1 mouse cellular context compared by ENCODE assay signal in the genomic region with DNA sequence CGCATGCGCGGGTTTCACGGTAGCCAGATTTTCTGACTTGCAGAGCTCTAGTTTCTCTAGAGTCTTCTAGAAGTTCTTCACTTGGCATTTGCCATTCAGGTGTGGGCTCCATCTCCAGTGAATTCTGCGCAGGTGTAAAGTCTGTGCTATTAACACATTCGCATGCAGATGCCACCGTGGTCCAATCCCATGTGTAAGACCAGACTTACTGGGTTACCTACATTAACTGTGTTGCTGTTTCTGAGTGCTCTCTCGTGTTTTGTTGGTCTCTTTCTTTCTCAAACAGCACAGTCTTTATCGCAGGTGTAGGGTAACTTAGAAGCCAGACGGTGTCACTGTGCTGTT.
TF ChIP-seq lines count a peak whose summit lies in the region.

No protein-coding gene starts in this region.

TF ChIP-seq in CH12.LX, 34 proteins besides CTCF, POLR2A, EP300 and RAD21:
- TF ChIP-seq NELFE (IDR thresholded peaks at IDR 0.05; ENCODE audit: low read depth, low read length) (0 out of 2 replicates have a peak, but pooled peaks have one; percentile 72), MXI1 (IDR thresholded peaks at IDR 0.05; ENCODE audit: low read depth, low read length) (0 out of 2 replicates have a peak, but pooled peaks have one; percentile 18)
TF ChIP-seq in CH12.LX: peak in this region for 2; not testable (repeated sequence) for 32.
